Mouse (Mus musculus) heart, embryonic 11.5 days (tissue): ENCODE measurements around the gene Cdkn2d. TPM values are rescaled to one million over a fixed set of nuclear protein-coding genes. Genes with fewer than 3 reads are reported as not detected.

Experiments
- ATAC-seq: fragments of 200-750 bp; cut with Nextera tagmentation; replicated peaks from 2 replicates; pipeline ENCODE4 v1.8.0; 2017; ENCODE audit warnings: moderate library complexity; ENCODE audit not compliant: insufficient number of reproducible peaks, low FRiP score, low TSS enrichment
- H3K27ac ChIP-seq: fragments of 300-500 bp; sonication (generic); 2 replicates; pipeline ENCODE4 v1.5.1; 2014; ENCODE audit warnings: mild to moderate bottlenecking, low read depth, low read length
- H3K27me3 ChIP-seq: fragments of 300-500 bp; sonication (generic); 2 replicates; pipeline ENCODE4 v1.6.1; 2014; ENCODE audit warnings: mild to moderate bottlenecking, low read length, mixed read lengths; ENCODE audit not compliant: control insufficient read depth, insufficient read depth
- H3K36me3 ChIP-seq: fragments of 300-500 bp; sonication (generic); 2 replicates; pipeline ENCODE4 v1.6.1; 2014; ENCODE audit warnings: mild to moderate bottlenecking, low read length, moderate library complexity, mixed read lengths; ENCODE audit not compliant: control insufficient read depth, insufficient read depth
- H3K4me1 ChIP-seq: fragments of 300-500 bp; sonication (generic); 2 replicates; pipeline ENCODE4 v1.6.1; 2014; ENCODE audit warnings: low read length; ENCODE audit not compliant: control insufficient read depth, insufficient read depth
- H3K4me2 ChIP-seq: fragments of 300-500 bp; sonication (generic); 2 replicates; pipeline ENCODE4 v1.6.1; 2014; ENCODE audit warnings: mild to moderate bottlenecking, moderate library complexity
- H3K4me3 ChIP-seq: fragments of 300-500 bp; sonication (generic); 2 replicates; pipeline ENCODE4 v1.5.1; 2014; ENCODE audit warnings: low read depth, low read length
- H3K9ac ChIP-seq: fragments of 300-500 bp; sonication (generic); 2 replicates; pipeline ENCODE4 v1.6.1; 2014; ENCODE audit warnings: mild to moderate bottlenecking, low read depth, low read length, moderate library complexity
- H3K9me3 ChIP-seq: fragments of 300-500 bp; sonication (generic); replicated peaks from 2 replicates; pipeline ENCODE4 v1.6.1; 2016; ENCODE audit warnings: low read length; ENCODE audit not compliant: control insufficient read depth
- WGBS: fragments of 180-500 bp; shearing (Covaris S2); extraction: QIAGEN DNeasy Blood & Tissue Kit; methylation state at CpG from one replicate; pipeline ENCODE4 v1.1.7; 2014; ENCODE audit not compliant: insufficient replicate concordance; 5-methylcytosine and 5-hydroxymethylcytosine counted together
- polyA plus RNA-seq: library from polyadenylated mRNA; unstranded; fragments of >200 nt; fragmentation: Nextera tagmentation; extraction: Ambion mirVana; gene quantifications from 2 replicates; pipeline ENCODE4 v1.2.1, GENCODE M21; 2014

The Cdkn2d gene
- polyA plus RNA-seq, 1 experiment from 2014 or later = 88.4 TPM

GRCm38 (mm10) chr9:21289337-21289671, 1.9 kb downstream of the Cdkn2d start:
- H3K27me3 ChIP-seq = no peaks in the 10 kb centered on the region
- peak overlapping the region; percentile 67 for H3K4me2 ChIP-seq
- no peaks in the 10 kb centered on the region for H3K9me3 ChIP-seq
- 0 out of 2 replicates have a peak, but pooled peaks cover 4% of the 10 kb centered on the region for H3K36me3 ChIP-seq
- peaks cover 25% of the 10 kb centered on the region for H3K4me1 ChIP-seq
- peak overlapping the region; percentile 89 for H3K4me3 ChIP-seq
- ATAC-seq = no peak
- H3K9ac ChIP-seq = no peak overlapping the region
- WGBS = 74% methylated on average over 2 of the region's 2 CpGs
- H3K27ac ChIP-seq = peak overlapping the region; percentile 86; the same call in 1 of the 2 replicates

GRCm38 (mm10) chr9:21288404-21289336, 2.5 kb downstream of the Cdkn2d start:
- Histone ChIP-seq H3K4me1 (peaks cover 25% of the 10 kb centered on the region), H3K36me3 (peaks cover 8% of the 10 kb centered on the region; the same call in 1 of the 2 replicates), H3K9ac (peak overlapping the region; percentile 64), H3K4me3 (peak overlapping the region; percentile 89), H3K9me3 (no peaks in the 10 kb centered on the region), H3K27me3 (no peaks in the 10 kb centered on the region), H3K27ac (peak overlapping the region; percentile 86), H3K4me2 (peak overlapping the region; percentile 67)
- 66% methylated on average over 13 of the region's 13 CpGs for WGBS
- no peak for ATAC-seq

- under 1% methylated on average over 59 of the region's 59 CpGs for WGBS
- Histone ChIP-seq H3K4me2 (peak within 1 kb of the TSS; percentile 67), H3K36me3 (peaks cover 9% of the 10 kb centered on the region; the same call in 1 of the 2 replicates), H3K9me3 (no peaks in the 10 kb centered on the region), H3K27ac (peak within 1 kb of the TSS; percentile 87), H3K27me3 (no peaks in the 10 kb centered on the region), H3K9ac (peak within 1 kb of the TSS; percentile 81), H3K4me1 (peaks cover 25% of the 10 kb centered on the region), H3K4me3 (peak within 1 kb of the TSS; percentile 89)
- ATAC-seq = peak; percentile 74
These were observed 3.4 kb downstream of the Cdkn2d start, which contains the start of gene Kri1 for GRCm38 (mm10) chr9:21287571-21288402. Kri1 (minus strand) TSS chr9:21287969.

GRCm38 (mm10) chr9:21286753-21287152, 4.5 kb downstream of the Cdkn2d start:
- Histone ChIP-seq H3K36me3 (peaks cover 12% of the 10 kb centered on the region), H3K4me3 (peak overlapping the region; percentile 89), H3K27me3 (no peaks in the 10 kb centered on the region), H3K4me2 (peak overlapping the region; percentile 67), H3K9me3 (no peaks in the 10 kb centered on the region), H3K27ac (no peak overlapping the region; the same call in 1 of the 2 replicates), H3K4me1 (peaks cover 25% of the 10 kb centered on the region), H3K9ac (peak overlapping the region; percentile 81)
- no peak for ATAC-seq
- WGBS = 49% methylated on average over 3 of the region's 3 CpGs

- no peak for ATAC-seq
- Histone ChIP-seq H3K4me2 (no peak overlapping the region), H3K9ac (no peak overlapping the region), H3K9me3 (no peaks in the 10 kb centered on the region), H3K27ac (no peak overlapping the region), H3K4me3 (no peak overlapping the region), H3K27me3 (no peaks in the 10 kb centered on the region), H3K36me3 (peaks cover 27% of the 10 kb centered on the region), H3K4me1 (peaks cover 15% of the 10 kb centered on the region)
- WGBS = 83% methylated on average over 3 of the region's 3 CpGs
These were observed 7.2 kb downstream of the Cdkn2d start for GRCm38 (mm10) chr9:21283994-21284393.

- no peaks in the 10 kb centered on the region for H3K27me3 ChIP-seq
- H3K27ac ChIP-seq = no peak overlapping the region
- H3K4me2 ChIP-seq = no peak overlapping the region
- H3K4me1 ChIP-seq = peaks cover 11% of the 10 kb centered on the region
- no peaks in the 10 kb centered on the region for H3K9me3 ChIP-seq
- no peak overlapping the region for H3K9ac ChIP-seq
- peaks cover 28% of the 10 kb centered on the region for H3K36me3 ChIP-seq
- WGBS = 90% methylated on average over 5 of the region's 5 CpGs
- no peak for ATAC-seq
- H3K4me3 ChIP-seq = no peak overlapping the region
These were observed 7.6 kb downstream of the Cdkn2d start for GRCm38 (mm10) chr9:21283591-21283990.

GRCm38 (mm10) chr9:21277776-21278175, 13.4 kb downstream of the Cdkn2d start:
- no peak overlapping the region for H3K4me2 ChIP-seq
- H3K4me3 ChIP-seq = no peak overlapping the region
- peaks cover 15% of the 10 kb centered on the region for H3K4me1 ChIP-seq
- no peaks in the 10 kb centered on the region for H3K9me3 ChIP-seq
- no peak overlapping the region for H3K9ac ChIP-seq
- WGBS = 95% methylated on average over 5 of the region's 5 CpGs
- no peak for ATAC-seq
- H3K27ac ChIP-seq = no peak overlapping the region
- no peaks in the 10 kb centered on the region for H3K27me3 ChIP-seq
- peaks cover 49% of the 10 kb centered on the region for H3K36me3 ChIP-seq

- Histone ChIP-seq H3K27me3 (no peaks in the 10 kb centered on the region), H3K36me3 (peaks cover 53% of the 10 kb centered on the region), H3K4me3 (no peak overlapping the region), H3K9me3 (no peaks in the 10 kb centered on the region), H3K27ac (no peak overlapping the region), H3K9ac (no peak overlapping the region), H3K4me1 (peaks cover 15% of the 10 kb centered on the region), H3K4me2 (no peak overlapping the region)
- no peak for ATAC-seq
- 88% methylated on average over 8 of the region's 8 CpGs for WGBS
These were observed 14.9 kb downstream of the Cdkn2d start for GRCm38 (mm10) chr9:21276307-21276706.
